Mouse (Mus musculus): ENCODE measurements around the gene Nr2c2ap.

Gene Nr2c2ap

GRCm38 (mm10) chr8:70131166-70131883 lies at the start of gene Nr2c2ap:
Gene Nr2c2ap, plus strand, starts transcription at chr8:70131333.
- peak; percentile 69 to 77 for DNase-seq (ENCODE audit: low spot score in 2 of 2)

GRCm38 (mm10) chr8:70081976-70082375 lies 49.2 kb upstream of the Nr2c2ap start:
- DNase-seq (ENCODE audit: low spot score in 2 of 2), result no peak

- DNase-seq (ENCODE audit: low spot score in 2 of 2), result no peak
Observed at GRCm38 (mm10) chr8:70083285-70083684, 47.8 kb upstream of the Nr2c2ap start, which contains the start of gene Hapln4. Gene Hapln4, plus strand, starts transcription at chr8:70083457.

GRCm38 (mm10) chr8:70084191-70085065 lies 46.7 kb upstream of the Nr2c2ap start:
- no peak for DNase-seq (ENCODE audit: low spot score in 2 of 2)

GRCm38 (mm10) chr8:70086151-70086550 lies 45.0 kb upstream of the Nr2c2ap start:
- no peak for DNase-seq (ENCODE audit: low spot score in 2 of 2)

GRCm38 (mm10) chr8:70087237-70087636 lies 43.9 kb upstream of the Nr2c2ap start:
- no peak for DNase-seq (ENCODE audit: low spot score in 2 of 2)

GRCm38 (mm10) chr8:70087836-70088650 lies 43.1 kb upstream of the Nr2c2ap start:
- DNase-seq (ENCODE audit: low spot score in 2 of 2), result no peak

- no peak for DNase-seq (ENCODE audit: low spot score in 2 of 2)
Observed at GRCm38 (mm10) chr8:70089296-70089960, 41.7 kb upstream of the Nr2c2ap start.

GRCm38 (mm10) chr8:70092786-70093185 lies 38.3 kb upstream of the Nr2c2ap start:
- no peak for DNase-seq (ENCODE audit: low spot score in 2 of 2)

- DNase-seq (ENCODE audit: low spot score in 2 of 2), result no peak
Observed at GRCm38 (mm10) chr8:70099276-70099675, 31.9 kb upstream of the Nr2c2ap start.

GRCm38 (mm10) chr8:70100241-70100640 lies 30.9 kb upstream of the Nr2c2ap start:
- DNase-seq (ENCODE audit: low spot score in 2 of 2), result no peak

GRCm38 (mm10) chr8:70104506-70104905 lies 26.6 kb upstream of the Nr2c2ap start:
- DNase-seq (ENCODE audit: low spot score in 2 of 2), result no peak

- DNase-seq (ENCODE audit: low spot score in 2 of 2), result no peak
Observed at GRCm38 (mm10) chr8:70104922-70105321, 26.2 kb upstream of the Nr2c2ap start.

GRCm38 (mm10) chr8:70110451-70110850 lies 20.7 kb upstream of the Nr2c2ap start:
- DNase-seq (ENCODE audit: low spot score in 2 of 2), result no peak

GRCm38 (mm10) chr8:70111192-70111795 lies 19.8 kb upstream of the Nr2c2ap start:
- peak in 1 of 2 experiments; percentile 52 for DNase-seq (ENCODE audit: low spot score in 2 of 2)

- peak in 1 of 2 experiments; percentile 54 for DNase-seq (ENCODE audit: low spot score in 2 of 2)
Observed at GRCm38 (mm10) chr8:70112401-70113016, 18.6 kb upstream of the Nr2c2ap start.

GRCm38 (mm10) chr8:70114488-70114887 lies 16.6 kb upstream of the Nr2c2ap start:
- no peak for DNase-seq (ENCODE audit: low spot score in 2 of 2)

- no peak for DNase-seq (ENCODE audit: low spot score in 2 of 2)
Observed at GRCm38 (mm10) chr8:70114892-70115291, 16.2 kb upstream of the Nr2c2ap start.

- DNase-seq (ENCODE audit: low spot score in 2 of 2), result no peak
Observed at GRCm38 (mm10) chr8:70117611-70118010, 13.5 kb upstream of the Nr2c2ap start.
